Mouse (Mus musculus): ENCODE measurements around the gene Arhgap30.

The Arhgap30 gene

DNA sequence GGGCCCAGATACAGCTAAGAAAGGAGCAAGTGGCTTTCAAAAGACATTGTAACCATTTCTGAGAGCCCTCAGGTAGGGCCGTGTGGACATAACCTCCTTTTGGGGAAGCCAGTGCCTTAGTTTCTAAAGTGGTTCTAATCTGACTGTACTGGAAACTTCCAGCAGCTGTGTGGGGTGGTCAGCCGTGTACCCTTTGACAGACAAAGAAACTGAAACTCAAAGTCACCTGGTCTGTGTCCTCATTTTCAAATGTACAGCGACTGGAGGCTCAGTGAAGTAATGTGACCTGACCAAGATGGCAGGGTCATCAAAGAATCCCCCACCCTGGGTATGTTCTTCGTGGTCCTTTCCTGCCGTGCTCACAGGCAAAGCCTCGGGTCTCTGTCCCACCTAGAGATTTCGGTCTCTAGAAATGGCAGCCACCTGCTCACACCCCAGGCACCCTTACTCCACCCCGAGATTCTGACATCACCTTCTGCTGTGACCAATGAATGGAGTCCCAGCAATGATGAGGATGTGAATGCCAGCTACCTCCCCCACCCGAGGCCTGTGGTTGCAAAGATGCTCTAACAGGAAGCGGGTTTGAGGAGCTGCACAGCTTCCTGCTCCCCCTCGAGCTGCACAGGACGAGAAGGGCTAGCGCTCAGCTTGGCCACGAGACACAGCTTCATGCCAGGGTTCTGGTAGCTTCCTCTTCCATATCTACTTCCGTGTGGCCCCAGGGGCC lies at the start of gene Arhgap30:
Arhgap30 (plus strand) TSS at position 579 of the 727 bp plus-strand sequence.
- no peak for DNase-seq (ENCODE audit: low read depth, low spot score)

DNA sequence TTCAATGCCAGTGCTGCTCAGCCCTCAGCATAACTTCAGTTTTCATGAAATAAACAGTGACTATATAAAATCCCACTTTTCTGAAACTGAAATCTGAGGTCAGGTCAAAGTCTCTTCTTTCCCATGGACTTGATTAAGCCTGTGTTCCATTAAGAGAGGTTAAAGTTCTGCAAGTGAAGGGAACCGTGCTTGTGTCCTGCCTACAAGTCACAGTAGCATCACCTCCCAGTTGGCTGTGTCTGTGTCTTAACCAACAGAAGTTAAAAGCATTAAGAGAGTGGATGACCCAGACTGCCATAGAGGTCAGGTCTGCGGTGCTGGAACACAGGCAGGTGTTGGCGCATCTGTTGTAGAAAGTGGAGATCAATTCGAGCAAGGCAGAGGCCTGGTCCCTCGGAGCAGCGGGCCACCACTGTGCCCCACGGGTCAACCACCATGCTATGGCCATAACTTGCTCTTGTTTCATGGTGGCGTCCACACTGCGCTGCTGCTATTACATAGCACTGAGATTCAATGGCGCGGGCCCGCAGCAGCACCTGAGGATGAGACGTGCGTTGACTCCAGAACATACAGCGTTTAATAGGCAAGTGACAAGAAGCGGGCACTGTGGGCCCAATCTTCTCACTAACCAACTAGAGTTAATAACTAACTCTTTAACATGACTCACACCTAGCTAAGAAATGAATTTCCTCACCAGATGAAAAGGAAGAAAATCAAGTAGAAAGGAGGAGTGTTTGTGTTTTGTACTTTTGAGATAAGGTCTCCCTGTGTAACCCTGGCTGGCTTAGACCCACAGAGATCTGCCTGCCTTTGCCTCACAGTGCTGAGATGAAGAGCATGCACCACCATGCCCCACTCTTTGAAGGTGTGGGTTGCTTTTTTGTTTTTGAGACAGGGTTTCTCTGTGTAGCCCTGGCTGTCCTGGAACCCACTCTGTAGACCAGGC lies 46.2 kb upstream of the Arhgap30 start:
- DNase-seq (ENCODE audit: low read depth, low spot score): no peak

DNA sequence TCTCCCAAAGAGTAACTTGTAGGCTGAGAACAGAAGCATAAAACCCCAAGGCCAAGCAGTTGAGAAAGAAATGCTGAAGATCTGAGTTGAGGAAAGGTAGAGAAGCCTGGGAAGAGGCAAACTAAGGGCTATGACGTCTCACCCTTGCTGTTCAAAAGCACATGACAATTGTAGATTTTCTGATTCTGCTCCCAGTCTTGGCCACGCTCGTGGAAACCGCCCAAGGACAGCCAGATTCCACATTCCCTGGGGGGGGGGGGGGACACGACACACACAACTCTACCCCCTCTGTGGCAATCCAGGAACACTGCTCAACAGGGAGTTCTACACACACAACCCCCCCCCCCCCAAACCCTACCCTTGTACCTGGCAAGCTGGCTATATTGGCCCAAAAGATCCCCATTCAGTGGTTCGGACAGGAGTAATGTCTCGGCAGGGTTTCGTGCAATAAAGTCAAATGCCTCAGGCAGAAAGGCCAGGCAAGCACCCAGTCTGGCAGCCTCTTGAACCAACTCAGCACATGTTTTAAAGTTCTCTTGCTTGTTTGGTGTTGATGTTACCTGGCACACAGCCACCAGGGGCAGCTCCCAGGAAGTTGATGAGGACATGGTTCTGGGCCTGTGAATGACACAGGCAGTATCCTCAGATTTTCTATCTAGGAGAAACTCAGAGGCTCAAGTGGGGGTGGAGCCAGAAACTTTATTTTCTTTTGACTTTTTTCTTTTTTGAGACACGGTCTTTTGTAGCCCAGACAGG lies 44.7 kb upstream of the Arhgap30 start:
- no peak for DNase-seq (ENCODE audit: low read depth, low spot score)

DNA sequence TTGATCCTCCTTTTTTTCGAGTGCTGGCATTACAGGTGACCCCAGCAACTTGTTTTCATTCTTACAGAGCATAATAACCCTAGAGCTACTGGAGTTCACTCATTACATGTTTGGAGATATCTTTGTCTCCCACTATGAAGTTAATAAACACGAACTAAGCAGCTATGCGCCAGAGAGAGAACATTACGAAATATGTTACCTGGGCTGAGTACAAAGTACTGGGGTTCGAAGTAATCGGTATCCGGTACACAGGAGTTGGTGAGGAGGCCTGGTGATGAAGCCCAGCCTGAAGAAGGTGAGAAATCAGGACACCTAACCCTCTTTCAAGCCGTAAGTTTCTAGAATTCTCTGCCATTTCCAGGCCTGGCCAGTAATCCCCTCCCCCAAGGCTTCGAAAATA lies 44.0 kb upstream of the Arhgap30 start:
- DNase-seq (ENCODE audit: low read depth, low spot score): no peak

DNA sequence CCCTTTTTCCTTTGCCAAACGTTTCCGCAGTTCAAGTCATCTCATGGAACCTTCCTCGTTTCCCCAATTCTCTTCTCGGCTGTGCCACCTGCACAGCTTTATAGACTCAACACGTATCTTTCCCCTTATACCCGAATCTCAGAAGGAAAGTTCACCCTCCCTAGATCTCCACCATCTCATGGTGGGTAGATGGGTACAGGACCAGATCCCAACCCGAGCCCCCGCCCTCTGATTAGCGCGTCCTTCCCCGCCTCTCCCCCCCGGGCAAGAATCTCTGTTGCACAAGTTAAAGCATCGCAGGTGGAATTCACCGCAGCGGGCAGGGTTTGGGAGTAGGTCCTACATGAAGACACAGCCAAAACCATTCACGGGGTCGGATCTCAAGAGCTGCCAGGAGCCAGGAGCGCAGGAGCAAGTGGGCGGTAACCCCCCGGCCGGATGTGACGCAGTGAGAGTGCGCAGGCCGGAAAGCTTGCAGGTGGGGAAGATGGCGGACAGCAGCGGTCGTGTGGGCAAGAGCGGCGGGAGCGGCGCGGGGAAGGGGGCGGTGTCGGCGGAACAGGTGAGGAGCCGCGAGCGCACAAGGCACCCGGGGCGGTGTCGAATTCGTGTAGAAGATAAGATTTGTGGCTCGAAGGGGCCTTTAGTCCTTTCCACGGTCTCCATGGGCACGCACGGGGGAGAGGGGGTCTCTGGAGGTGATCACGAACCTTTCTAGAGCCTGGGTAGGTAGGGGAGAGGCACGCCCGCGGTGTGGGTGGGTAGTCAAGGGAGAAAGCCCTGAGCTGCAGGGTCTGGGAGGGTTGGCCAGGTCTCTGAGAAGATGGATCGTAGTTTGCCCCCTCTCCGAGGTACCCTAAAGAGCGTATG lies 43.3 kb upstream of the Arhgap30 start, which contains the start of the genes Nit1 and Pfdn2:
Nit1 (minus strand) TSS at position 422 of the 870 bp plus-strand sequence.
Pfdn2 (plus strand) TSS at position 446 of the 870 bp plus-strand sequence.
- DNase-seq (ENCODE audit: low read depth, low spot score): peak; percentile 92

DNA sequence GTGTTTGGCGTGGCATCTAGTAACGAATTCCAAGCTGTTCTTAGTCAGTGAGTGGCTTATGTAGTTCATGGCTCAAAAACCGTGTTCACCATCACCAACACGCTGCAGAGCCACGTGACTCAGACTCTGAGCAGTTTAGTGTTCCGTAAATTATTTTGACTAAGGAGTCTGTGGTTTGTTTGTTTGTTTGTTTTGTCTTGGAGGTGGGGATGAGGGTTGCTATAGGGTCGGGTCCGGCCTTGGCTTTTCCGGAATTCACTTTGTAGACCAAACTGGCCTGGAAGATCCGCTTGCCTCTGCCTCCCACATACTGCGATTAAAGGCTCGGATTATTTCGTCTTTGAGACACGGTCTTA lies 42.7 kb upstream of the Arhgap30 start:
- DNase-seq (ENCODE audit: low read depth, low spot score): peak; percentile 12

DNA sequence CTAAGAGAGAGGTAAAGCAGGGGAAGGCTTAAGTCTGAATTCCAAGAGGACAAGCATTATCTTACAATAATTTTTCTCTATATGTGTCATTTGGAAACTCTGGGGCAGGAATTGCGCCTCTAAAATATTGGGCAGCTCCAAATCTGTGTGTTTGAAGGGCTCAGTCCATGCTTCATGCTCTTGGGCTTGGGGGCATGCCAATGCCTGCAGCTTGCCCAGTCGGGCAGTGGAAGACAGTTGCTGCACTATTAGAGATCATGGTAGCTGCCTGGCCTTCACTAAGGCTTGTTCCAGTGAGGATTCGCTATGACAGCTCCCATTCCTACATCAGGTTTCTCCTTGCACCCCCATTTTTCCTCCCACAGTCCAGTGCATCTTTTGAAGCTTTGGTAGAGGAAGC lies 40.1 kb upstream of the Arhgap30 start:
- no peak for DNase-seq (ENCODE audit: low read depth, low spot score)

DNA sequence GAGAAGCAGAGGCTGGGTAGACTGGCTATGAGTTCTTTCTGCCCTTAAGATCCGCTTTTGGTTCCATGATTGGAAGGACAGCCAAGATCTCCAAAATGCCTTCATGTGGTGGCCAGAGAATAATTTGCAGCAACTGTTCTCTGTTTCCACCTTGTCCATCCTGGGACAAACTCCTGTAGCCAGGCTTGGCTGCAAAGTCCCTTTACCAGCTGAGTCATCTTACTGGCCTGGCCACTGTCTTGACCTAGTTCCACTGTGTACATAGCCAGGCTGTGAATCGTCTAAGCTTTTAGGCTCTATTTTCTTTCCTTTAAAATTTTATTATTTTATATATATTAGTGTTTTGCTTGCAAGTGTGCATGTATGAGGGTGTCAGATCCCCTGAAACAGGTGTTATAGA lies 39.5 kb upstream of the Arhgap30 start:
- DNase-seq (ENCODE audit: low read depth, low spot score): no peak

DNA sequence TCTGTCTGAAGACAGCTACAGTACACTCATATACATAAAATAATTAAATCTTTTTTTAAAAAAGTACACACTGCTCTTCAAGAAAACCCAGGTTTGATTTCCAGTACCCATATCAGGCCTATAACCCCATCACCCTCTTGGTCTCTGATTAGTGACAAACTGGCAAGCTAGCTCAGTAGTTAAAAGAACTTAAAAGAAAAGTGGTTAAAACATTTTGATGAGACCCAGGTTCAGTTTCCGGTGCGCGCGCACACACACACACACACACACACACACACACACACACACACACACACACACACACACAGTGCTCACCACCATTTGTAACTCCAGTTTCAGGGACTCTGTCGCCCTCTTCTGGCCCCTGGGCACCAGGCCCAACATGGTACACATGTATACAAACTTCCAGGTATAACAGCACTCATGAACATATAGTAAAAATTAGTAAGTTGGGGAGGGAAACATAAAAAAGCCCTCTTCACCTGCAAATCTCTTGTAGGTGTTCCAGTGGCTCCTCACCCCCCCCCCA lies 32.9 kb upstream of the Arhgap30 start:
- DNase-seq (ENCODE audit: low read depth, low spot score): no peak

DNA sequence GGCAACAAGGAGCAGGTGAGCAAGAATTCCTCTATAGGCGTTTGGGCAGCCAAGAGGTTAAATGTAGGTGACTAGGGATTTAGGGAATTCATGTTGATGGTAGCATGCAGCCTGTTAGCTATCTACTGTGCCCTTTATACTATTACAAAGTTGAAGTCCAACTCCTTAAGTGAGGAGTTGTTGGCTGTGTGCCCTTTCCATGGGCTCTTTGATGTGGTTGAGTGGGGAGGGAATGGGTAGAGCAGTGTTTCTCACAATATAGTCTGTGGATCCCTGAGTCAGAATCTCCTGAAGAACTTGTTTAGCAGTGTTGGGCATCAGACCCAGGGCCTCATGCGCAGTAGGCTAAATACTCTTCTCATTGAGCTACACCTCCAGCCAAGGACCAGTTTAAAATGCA lies 31.9 kb upstream of the Arhgap30 start:
- no peak for DNase-seq (ENCODE audit: low read depth, low spot score)

DNA sequence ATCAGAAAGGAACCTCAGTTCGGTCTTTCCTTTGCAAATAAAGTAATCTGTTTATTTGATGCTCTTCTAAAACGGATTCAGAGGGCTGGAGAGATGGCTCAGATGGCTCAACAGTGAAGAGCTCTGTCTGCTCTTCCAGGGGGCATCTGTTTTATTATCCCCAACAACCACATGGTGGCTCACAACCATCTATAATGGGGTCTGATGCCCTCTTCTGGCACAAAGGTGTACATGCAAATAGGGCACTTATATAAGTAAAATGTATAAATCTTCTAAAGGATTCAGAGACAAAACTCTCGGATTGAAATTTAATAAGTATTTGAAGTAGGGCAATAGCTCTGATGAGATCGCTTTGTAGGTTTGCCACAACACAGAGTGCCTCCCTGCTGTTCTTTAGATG lies 30.3 kb upstream of the Arhgap30 start:
- DNase-seq (ENCODE audit: low read depth, low spot score): no peak

DNA sequence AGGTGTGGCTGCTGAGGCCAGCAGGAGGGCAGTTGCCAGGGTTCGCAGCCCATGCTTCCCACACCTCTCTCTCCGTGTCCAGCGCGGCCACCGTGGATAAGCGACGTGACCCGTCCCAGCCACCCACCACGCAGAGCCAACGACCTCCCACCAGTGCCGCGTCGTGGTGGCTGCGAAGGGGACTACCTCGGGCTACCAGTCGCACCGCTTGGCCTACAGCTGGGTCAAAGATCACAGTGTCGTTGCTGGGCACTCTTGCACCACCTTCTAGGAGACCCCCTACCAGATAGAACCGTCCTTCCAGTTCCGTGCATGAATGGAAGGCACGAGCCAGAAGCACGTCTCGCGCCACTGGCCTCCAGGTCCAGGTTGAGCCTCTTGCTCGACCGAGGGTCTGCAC lies 28.5 kb upstream of the Arhgap30 start:
- no peak for DNase-seq (ENCODE audit: low read depth, low spot score)

DNA sequence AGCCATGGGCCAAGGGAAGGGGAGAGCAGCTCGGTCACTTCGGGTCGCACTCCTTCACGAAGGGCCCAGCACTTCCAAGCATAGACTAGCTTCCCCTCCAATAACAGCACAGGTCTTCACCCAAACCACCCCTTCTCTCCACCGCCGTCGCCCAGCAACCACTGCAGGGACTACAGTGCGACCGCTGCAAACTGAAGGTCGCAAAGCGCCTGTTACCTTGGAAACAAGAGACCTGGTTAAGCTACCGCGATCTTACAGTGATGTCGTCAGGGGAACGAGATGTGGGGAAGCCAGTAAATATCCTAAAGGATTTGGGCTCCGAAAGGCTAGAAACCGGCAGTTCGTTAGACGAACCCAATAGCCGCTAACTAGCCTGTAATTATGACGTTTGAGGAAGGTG lies 28.1 kb upstream of the Arhgap30 start, which contains the start of gene Klhdc9:
Klhdc9 (minus strand) TSS at position 143 of the 400 bp plus-strand sequence.
- DNase-seq (ENCODE audit: low read depth, low spot score): peak; percentile 91

DNA sequence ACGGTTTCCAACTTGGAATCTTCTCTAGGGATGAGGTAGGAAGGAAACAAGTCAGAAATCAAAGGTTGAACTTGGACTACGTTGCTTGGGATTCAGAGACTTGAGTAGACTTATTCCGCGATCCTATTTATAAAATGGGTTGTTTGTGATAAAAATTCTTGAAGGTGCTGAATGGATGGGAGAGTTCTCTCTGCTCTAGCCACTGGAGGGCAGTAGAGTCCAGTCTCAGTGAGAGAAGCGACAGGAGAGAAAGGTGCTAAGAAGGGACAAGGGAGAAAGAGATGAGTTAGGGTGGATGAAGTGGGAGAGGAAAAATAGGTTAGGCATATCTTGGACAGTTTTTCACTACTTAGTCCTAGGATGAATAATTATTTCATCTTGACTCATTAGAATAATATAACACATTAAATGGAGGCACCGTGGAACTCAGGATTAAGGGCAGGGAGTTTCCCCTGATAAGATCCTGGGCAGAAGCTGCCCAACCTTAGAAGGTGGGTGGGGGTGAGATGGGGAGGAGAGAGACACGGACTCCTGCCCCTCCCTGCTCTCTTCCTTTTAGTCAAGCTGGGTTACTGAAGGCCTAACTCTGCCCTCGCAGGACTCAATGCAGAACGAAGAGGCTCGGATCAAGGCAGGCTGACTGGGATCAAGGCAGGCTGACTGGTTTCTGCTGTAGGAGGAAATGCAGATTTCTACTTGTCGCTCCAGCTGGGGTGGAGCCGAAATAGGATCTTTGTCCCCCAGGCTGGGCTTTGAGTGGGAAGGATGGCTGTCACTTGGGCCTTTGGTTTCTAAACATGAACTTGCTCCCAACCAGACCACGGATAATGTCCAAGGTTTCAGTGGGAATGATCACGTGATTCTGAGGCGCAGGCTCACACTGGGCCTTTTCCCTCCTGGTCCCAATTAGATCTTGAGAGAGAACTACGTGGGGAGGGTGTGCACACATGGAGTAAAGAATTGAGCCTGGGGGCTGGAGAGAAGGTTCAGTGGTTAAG lies 27.3 kb upstream of the Arhgap30 start:
- DNase-seq (ENCODE audit: low read depth, low spot score): peak; percentile 78

DNA sequence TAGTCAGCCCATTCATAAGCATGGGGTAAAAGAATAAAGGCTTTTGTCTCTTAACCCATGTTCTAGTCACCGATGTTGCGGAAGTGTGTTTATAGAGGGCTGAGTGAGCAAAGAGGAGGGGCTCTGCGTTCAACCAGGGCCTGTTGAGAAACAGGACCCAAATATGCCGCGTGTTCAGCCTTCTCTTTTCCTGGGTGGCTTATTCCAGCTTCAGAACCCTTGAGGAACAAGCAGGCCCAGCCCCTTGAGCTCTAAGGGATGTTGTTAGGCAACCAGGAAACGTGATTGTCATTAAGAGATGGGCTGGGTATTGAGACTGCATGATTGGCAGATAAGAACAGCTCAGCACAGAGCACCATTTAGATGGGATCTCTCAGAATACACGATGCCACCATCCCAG lies 22.8 kb upstream of the Arhgap30 start:
- no peak for DNase-seq (ENCODE audit: low read depth, low spot score)

DNA sequence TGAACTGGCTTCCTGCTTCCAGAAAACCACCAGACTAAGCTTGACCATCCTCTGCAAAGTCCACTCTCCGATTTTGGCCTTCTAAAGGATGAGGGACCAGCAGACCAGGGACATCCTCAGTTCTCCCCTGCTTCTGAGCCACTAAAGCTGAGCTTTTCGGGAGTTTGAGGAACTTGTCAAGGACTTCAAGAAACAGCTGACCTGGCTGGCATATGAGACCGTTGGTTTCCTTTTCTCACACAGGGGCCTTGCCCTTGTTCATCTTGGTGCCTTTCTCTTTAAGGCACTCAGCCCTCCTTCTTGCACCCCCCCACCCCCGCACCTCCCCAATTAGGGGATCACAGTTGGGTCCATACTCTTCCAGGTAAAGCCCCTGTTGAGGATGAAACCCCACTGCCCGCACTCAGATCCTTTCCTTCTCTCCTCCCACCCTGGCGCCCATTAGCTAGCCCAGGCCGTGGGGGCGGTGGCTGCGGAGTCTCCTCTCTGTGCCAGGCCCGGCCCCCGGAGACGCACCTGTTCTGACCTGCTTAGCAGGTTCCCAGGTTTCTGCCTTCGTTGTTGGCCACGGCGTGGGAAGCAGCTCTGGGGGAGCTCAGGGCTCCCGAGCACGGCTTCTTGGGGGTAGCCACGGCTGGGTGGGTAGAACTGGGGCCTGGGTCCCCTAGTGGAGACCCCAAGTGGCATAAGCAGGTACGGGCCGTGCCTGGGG lies 18.8 kb upstream of the Arhgap30 start, which contains the start of gene Nectin4:
Nectin4 (plus strand) TSS at position 255 of the 712 bp plus-strand sequence.
- no peak for DNase-seq (ENCODE audit: low read depth, low spot score)

DNA sequence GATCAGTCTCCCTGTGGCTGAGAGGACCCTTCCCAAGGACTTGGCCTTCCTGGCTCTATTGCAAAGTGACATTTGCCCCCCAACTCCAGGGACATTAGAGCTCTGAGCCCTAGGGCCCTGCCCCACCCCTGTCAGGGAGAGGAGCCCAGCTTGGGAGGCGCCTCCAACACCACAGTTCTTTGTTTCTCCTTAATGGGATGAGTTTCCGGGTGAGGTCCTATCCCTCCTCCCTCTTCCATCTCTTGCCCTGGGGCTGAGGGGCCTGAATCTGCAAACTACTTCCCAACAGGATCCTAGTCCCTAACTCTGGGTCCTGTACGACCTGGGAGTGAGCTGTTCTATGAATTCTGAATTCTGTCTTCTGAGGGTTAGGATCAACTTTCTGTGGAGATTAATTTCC lies 15.9 kb upstream of the Arhgap30 start:
- no peak for DNase-seq (ENCODE audit: low read depth, low spot score)

DNA sequence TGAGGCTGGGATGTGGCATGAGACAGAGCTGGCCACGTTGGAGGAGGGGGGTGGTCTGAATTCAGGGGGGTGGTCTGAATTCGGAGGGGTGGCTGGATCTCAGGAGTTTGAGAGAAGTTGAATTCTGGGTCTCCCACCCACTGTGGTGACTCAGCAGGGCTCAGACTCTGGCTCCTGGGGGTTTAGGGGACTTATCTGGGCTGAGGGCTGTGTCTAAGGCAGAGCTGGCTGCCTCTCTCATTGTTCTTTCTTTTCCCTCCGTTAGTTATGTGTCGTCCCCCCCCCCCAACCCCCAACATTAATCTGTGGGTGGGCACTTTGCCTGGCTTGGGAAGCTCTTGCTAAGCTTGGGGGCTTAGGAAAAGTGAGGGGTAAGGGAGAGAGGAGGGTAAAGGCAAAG lies 14.8 kb upstream of the Arhgap30 start:
- DNase-seq (ENCODE audit: low read depth, low spot score): no peak

DNA sequence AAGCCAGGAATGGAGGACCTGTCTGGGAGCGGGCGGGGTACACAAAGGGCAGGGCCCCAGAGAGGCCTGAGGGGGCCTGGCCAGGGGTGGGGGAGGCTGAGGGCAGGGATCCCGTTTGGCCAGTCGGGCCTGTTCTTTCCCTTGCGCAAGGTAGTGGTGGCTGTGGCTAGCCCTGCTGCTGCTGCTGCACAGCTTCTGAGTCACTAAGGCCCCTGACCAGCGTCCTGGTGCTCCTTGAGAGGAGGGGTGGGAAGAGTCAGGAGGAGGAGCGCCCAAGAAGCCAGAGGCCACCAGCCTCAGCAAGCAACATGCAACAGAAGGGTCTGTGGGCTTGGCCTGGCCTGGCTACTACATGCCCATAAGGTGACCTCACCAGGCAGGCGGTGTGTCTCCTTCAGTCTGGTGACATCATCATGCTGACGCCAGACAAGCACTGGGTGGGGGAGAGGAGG lies 13.1 kb upstream of the Arhgap30 start:
- DNase-seq (ENCODE audit: low read depth, low spot score): no peak
